Mouse (Mus musculus) limb, embryonic 11.5 days (tissue): ENCODE measurements at regions not wholly inside any gene's neighbourhood (a gene's known extent, or its start where the extent isn't known, plus 50 kb on each side); places are given as distances from the start of the nearest gene placed in this dataset.

Source experiments
- ATAC-seq: fragments of 200-750 bp; cut with Nextera tagmentation; 2 replicates; pipeline ENCODE4 v1.8.0; 2017; ENCODE audit warnings: low read depth; ENCODE audit not compliant: insufficient number of reproducible peaks, low FRiP score, low TSS enrichment
- DNase-seq: peaks from one replicate; pipeline ENCODE4 v3.0.0-alpha.2; 2015; ENCODE audit warnings: low spot score
- H3K27ac ChIP-seq: fragments of 300-500 bp; sonication (generic); replicated peaks from 2 replicates; pipeline ENCODE4 v1.5.1; 2014; ENCODE audit warnings: low read depth, mild to moderate bottlenecking, low read length
- H3K27me3 ChIP-seq: fragments of 300-500 bp; sonication (generic); 2 replicates; pipeline ENCODE4 v1.6.1; 2014; ENCODE audit warnings: mild to moderate bottlenecking, low read length, mixed read lengths; ENCODE audit not compliant: control insufficient read depth, insufficient read depth
- H3K36me3 ChIP-seq: fragments of 300-500 bp; sonication (generic); 2 replicates; pipeline ENCODE4 v1.6.1; 2014; ENCODE audit warnings: mild to moderate bottlenecking, low read length, moderate library complexity, mixed read lengths; ENCODE audit not compliant: control insufficient read depth, insufficient read depth
- H3K4me1 ChIP-seq: fragments of 300-500 bp; sonication (generic); 2 replicates; pipeline ENCODE4 v1.6.1; 2014; ENCODE audit warnings: low read length, mixed read lengths; ENCODE audit not compliant: control insufficient read depth, insufficient read depth
- H3K4me2 ChIP-seq: fragments of 300-500 bp; sonication (generic); 2 replicates; pipeline ENCODE4 v1.6.1; 2014; ENCODE audit warnings: low read depth, mild to moderate bottlenecking, moderate library complexity; ENCODE audit not compliant: severe bottlenecking
- H3K4me3 ChIP-seq: fragments of 300-500 bp; sonication (generic); 2 replicates; pipeline ENCODE4 v1.5.1; 2014; ENCODE audit warnings: low read depth, low read length
- H3K9ac ChIP-seq: fragments of 300-500 bp; sonication (generic); 2 replicates; pipeline ENCODE4 v1.6.1; 2014; ENCODE audit warnings: mild to moderate bottlenecking, low read length
- H3K9me3 ChIP-seq: fragments of 300-500 bp; sonication (generic); 2 replicates; pipeline ENCODE4 v1.6.1; 2016; ENCODE audit warnings: low read length; ENCODE audit not compliant: control insufficient read depth
- WGBS: fragments of 180-500 bp; shearing (Covaris S2); extraction: QIAGEN DNeasy Blood & Tissue Kit; methylation state at CpG from one replicate; pipeline ENCODE4 v1.1.7; 2014; 5-methylcytosine and 5-hydroxymethylcytosine counted together

DNA sequence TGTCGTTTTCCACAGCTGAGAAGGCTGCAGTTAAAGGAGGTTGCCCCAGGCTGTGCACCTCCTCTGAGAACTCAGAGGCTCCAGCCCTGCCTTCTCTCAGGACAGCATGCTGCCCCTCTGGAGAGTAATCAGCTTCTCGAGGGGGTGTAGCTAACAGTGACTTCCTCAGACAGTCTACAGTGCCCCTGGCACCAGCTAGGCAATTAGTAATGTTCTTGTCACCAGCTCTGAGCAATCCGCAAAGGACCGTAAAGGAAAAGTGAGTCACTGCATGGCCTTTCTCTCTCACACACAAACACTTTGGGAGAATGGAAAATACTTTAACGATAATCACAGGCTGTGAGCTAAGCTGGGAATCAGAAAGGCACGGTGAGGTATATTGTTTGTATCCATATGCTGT lies 288.8 kb downstream of the Mtx2 start:
- 21% methylated on average over 6 of the region's 6 CpGs for WGBS
- H3K36me3 ChIP-seq: no peaks in the 10 kb centered on the region
- no peak overlapping the region for H3K27ac ChIP-seq
- H3K4me3 ChIP-seq: no peak overlapping the region
- ATAC-seq: no peak
- no peak for DNase-seq
- no peak overlapping the region for H3K4me2 ChIP-seq
- no peak overlapping the region for H3K9ac ChIP-seq
- H3K4me1 ChIP-seq: no peaks in the 10 kb centered on the region
- no peaks in the 10 kb centered on the region for H3K27me3 ChIP-seq
- no peaks in the 10 kb centered on the region for H3K9me3 ChIP-seq

DNA sequence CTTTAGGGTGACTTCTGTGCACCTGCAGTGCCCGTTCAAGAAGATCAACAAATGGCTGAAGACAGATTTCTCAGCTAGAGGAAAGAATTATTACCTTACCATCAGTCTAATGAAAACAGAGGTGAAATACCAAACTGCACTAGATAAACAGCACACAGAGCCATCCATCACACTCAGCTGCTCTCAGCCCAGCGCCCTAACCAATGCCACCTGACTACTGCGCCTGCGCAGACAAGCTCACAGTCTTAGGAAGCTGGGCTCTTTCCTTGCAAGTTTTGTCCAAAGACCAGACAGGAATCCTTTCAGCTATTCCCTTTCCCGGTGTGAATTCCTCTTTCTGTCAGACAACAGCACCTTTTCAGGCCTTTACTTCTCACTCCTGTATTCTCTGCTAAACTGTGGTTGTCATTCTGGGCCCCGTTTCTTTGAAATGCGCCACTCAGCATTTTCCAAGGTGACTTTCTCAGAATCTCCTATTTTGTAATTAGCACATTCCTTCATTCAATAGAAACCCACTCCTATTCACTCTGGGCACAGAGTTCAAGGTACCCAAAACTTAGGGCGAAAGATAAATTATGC lies 292.8 kb downstream of the Mtx2 start:
- Histone ChIP-seq H3K9ac (no peak overlapping the region), H3K27me3 (no peaks in the 10 kb centered on the region), H3K4me1 (no peaks in the 10 kb centered on the region), H3K4me2 (no peak overlapping the region), H3K36me3 (no peaks in the 10 kb centered on the region), H3K4me3 (no peak overlapping the region), H3K9me3 (no peaks in the 10 kb centered on the region), H3K27ac (no peak overlapping the region)
- ATAC-seq (no peak), DNase-seq (peak; percentile 32)
- 63% methylated on average over 8 of the region's 8 CpGs for WGBS

DNA sequence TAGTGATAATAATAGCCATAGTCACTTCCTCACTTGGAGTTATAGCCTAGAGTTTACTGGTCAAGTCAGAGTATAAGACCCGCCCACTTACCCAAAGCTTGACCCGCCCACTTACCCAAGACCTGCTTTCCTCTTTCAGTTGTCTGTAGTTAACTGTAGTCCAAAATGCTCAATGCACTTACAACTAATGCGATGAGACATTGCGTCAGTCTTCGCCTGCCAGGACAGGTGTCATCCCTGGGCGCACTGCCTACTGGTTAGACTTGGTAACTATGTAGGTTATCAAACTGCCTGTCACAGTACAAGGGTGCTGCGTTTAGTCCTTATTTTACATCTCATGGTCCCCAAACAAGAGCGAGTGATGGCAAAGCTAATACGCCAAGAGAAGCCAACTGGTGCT lies 294.0 kb downstream of the Mtx2 start:
- no peak for ATAC-seq
- H3K27me3 ChIP-seq: no peaks in the 10 kb centered on the region
- no peaks in the 10 kb centered on the region for H3K4me1 ChIP-seq
- H3K36me3 ChIP-seq: no peaks in the 10 kb centered on the region
- H3K9ac ChIP-seq: no peak overlapping the region
- no peaks in the 10 kb centered on the region for H3K9me3 ChIP-seq
- H3K4me3 ChIP-seq: no peak overlapping the region
- DNase-seq: no peak
- no peak overlapping the region for H3K4me2 ChIP-seq
- H3K27ac ChIP-seq: no peak overlapping the region
- 95% methylated on average over 9 of the region's 9 CpGs for WGBS

DNA sequence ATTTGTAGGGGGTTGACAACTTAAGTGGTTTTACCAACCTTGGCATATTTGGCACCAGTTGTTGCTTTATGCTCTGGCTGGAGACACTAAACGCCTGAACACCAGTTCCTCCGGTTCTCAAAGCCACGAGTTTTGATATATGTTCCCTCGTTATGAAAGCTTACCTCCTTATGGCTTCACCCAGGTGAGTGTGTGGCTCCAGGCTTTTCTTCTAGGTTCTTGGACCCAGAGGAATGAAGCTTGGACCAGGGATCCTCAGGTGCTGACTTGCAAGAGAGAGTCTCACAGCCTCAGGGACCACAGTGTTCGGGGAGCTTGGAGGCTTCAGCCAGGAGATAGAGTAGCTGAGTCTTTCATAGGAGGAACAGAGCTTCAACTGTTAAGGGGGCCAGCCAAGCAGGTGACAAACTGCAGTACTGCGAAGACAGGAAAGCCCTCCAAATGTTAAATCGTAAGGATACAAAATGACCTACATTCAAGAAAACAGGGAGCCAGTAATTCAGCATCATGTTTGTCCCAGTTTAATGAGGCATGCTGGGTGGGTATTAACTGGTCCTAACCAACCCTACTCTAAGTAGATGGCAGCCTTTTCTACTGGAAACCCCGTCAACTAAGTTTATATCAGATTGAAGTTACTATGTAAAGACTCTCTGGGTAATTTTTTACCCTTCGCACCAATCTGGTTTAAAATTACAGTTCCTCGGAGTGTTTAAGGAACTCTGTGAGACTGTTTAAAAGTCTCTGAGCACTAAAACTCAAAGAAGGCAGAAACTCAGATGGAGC lies 307.9 kb downstream of the Mtx2 start:
- H3K4me1 ChIP-seq: peaks cover 17% of the 10 kb centered on the region
- H3K4me3 ChIP-seq: no peak overlapping the region
- DNase-seq (no peak), ATAC-seq (no peak)
- no peaks in the 10 kb centered on the region for H3K36me3 ChIP-seq
- H3K9me3 ChIP-seq: no peaks in the 10 kb centered on the region
- H3K9ac ChIP-seq: no peak overlapping the region
- 54% methylated on average over 10 of the region's 10 CpGs for WGBS
- H3K4me2 ChIP-seq: no peak overlapping the region
- peaks cover 19% of the 10 kb centered on the region for H3K27me3 ChIP-seq
- H3K27ac ChIP-seq: no peak overlapping the region

DNA sequence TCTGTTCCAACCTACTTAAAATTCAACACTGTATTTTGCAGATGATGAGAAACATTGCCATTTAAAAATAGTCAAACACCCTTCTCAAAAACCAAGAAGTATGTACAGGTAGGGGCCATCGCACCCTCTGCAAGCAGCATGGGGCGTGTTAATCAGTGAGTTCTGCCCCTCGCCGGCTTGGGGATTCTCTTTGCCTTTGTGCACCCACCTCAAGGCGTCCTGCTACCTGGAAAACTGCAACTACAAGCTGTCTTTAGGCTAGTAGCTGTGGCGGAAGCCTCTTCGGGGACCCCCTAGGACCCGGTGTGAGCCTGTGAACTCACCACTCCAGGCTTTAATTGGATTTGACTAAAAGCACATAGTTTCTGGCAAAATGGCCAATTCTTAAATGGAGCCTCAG lies 311.0 kb downstream of the Mtx2 start:
- Histone ChIP-seq H3K9me3 (no peaks in the 10 kb centered on the region), H3K4me1 (peaks cover 21% of the 10 kb centered on the region), H3K9ac (no peak overlapping the region), H3K4me3 (no peak overlapping the region), H3K4me2 (peak overlapping the region; percentile 74; the same call in 1 of the 2 replicates), H3K27ac (no peak overlapping the region), H3K36me3 (no peaks in the 10 kb centered on the region), H3K27me3 (peaks cover 30% of the 10 kb centered on the region)
- DNase-seq (peak; percentile 43), ATAC-seq (no peak)
- WGBS: 6% methylated on average over 8 of the region's 8 CpGs

DNA sequence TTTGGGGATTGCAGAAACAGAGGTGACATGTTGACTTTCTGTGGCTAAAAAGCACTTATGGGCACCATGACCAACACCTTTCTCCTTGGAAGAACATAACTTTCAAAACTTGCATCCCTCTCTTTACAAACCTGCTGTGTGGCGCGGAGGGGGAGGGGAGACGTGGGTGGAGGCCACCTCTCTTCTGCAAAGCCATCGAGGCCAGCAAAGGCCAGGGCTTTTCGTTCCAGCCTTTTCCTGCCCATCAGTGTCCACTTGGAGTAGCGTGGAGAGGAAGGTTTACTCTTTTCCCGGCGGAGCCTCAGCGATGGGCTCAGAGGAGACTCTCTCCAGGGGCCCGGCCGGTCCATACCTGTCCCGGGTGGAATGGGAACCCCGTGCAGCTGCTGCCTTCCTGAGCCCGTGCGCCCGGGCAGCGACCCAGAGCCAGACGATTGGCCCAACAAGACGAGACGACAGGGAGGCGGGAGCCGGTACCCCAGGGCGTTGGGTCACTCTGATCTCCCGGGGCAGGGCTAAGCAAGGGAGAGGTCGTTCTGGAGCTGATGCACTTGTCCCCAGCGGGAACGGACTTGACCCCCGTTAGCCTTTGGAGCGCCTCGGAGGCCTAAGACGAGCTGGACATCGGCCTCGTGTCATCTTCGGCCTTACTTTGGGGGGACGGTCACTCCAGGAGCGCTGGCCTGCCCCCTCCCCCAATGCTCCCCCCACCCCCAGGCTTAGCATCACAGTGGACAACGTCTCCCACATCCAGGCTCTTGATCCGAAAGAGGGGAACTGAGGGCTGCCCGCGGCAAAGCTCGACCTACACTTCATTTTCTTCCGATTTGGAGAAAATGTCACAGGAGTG lies 311.8 kb downstream of the Mtx2 start:
- ATAC-seq (0 out of 2 replicates have a peak, but pooled peaks have one; percentile 37), DNase-seq (peak; percentile 62)
- Histone ChIP-seq H3K9me3 (no peaks in the 10 kb centered on the region), H3K4me3 (peak overlapping the region; percentile 29), H3K27me3 (peaks cover 28% of the 10 kb centered on the region), H3K4me2 (peak overlapping the region; percentile 74), H3K27ac (no peak overlapping the region), H3K9ac (peak overlapping the region; percentile 28; the same call in 1 of the 2 replicates), H3K36me3 (no peaks in the 10 kb centered on the region), H3K4me1 (peaks cover 21% of the 10 kb centered on the region)
- 2% methylated on average over 42 of the region's 42 CpGs for WGBS

DNA sequence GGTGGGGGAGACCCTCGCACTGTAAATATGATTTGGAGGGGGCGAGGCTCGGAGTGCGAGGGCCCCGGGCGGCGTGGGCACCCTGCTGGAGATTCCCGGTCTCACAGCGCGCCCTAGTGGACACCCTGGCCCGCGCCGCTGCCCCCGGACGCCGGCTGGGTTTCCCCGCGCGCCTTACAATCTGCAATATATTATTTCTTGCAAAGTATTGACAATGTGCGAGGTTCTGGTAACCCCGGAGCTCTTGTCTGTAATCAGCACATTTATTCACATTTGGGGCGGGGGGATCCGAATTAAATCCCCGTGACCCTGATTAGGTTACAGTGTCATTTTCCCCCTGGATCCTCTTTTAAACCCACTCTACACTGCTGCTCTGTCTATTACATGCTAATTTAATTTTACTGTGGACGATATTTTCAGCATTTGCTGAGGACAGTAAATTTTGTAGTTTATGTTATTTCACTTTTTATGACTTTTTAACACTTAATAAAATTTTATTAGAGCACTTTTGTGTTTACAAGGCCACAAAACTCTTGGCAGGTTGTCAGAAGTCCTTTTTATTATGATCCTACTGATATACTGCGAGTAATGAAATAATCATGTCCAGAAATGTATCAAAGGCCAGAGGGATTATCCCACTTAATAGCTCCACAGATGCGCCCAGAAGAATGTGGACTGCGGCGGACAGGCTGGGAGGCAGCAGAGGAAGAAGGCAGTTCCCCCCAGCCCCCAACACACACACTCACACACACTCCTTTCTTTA lies 312.6 kb downstream of the Mtx2 start:
- H3K4me1 ChIP-seq: peaks cover 21% of the 10 kb centered on the region
- peaks cover 28% of the 10 kb centered on the region for H3K27me3 ChIP-seq

DNA sequence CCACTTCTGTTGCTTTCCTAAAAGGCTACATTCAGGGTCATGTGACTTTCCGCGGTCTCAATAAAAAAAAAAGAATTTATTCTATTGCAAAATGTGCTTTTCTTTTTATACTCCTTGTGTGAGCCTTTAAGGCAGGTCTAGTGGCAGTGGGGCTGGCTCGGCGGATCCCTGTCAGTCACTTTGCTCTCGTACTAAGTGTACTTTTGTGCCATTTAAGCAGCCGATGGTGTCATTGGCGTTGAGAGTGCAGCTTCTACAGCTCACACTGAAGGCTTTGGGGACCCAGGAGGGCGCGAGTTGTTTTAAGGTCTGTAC lies 313.1 kb downstream of the Mtx2 start:
- Histone ChIP-seq H3K27me3 (peaks cover 28% of the 10 kb centered on the region), H3K36me3 (no peaks in the 10 kb centered on the region), H3K4me1 (peaks cover 17% of the 10 kb centered on the region), H3K4me2 (peak overlapping the region; percentile 24; the same call in 1 of the 2 replicates), H3K27ac (no peak overlapping the region), H3K4me3 (no peak overlapping the region), H3K9ac (no peak overlapping the region), H3K9me3 (no peaks in the 10 kb centered on the region)
- WGBS: 12% methylated on average over 9 of the region's 9 CpGs
- no peak for ATAC-seq
- DNase-seq: peak; percentile 49

More for the DNA sequence above, 312.6 kb downstream of the Mtx2 start:
- Histone ChIP-seq H3K4me2 (peak overlapping the region; percentile 74), H3K9me3 (no peaks in the 10 kb centered on the region), H3K36me3 (no peaks in the 10 kb centered on the region), H3K4me3 (peak overlapping the region; percentile 29), H3K27ac (no peak overlapping the region), H3K9ac (no peak overlapping the region)
- DNase-seq: peak; percentile 91
- WGBS: 1% methylated on average over 29 of the region's 29 CpGs
- ATAC-seq: peak; percentile 56; the same call in 1 of the 2 replicates
